Mouse (Mus musculus) heart, postnatal 0 days (tissue): Measurements from ENCODE around the gene Cenpj.

Experiments
- CTCF ChIP-seq: IDR thresholded peaks from 2 replicates; pipeline ENCODE4 v1.5.1; 2016; ENCODE audit warnings: antibody characterized with exemption, control low read depth, low read depth
- EP300 ChIP-seq: IDR thresholded peaks from 2 replicates; pipeline ENCODE4 v1.6.1; 2016; ENCODE audit warnings: antibody characterized with exemption, low read depth

- TF ChIP-seq CTCF (no peak), EP300 (no peak)
Measured at GRCm38 (mm10) chr14:56604438-56604837, 29.2 kb upstream of the Cenpj start.
